Mouse (Mus musculus): ENCODE measurements around the gene Wdr90. TPM values are rescaled to one million over a fixed set of nuclear protein-coding genes. Genes with fewer than 3 reads are reported as not detected.
"Not testable (repeated sequence)": the region's sequence is repeated elsewhere in the genome, so short reads cannot be mapped to it uniquely, and the experiment has no call there.

Gene Wdr90
- polyA plus RNA-seq, 1 experiment from 2014 or later = 34.1 TPM

GRCm38 (mm10) chr17:25810890-25811289, 50.4 kb downstream of the Wdr90 start:
- Histone ChIP-seq H3K36me3 (ENCODE audit: insufficient read depth) (no peaks in the 10 kb centered on the region), H3K27ac (ENCODE audit: low read depth) (no peak overlapping the region), H3K4me2 (no peak overlapping the region), H3K4me1 (ENCODE audit: insufficient read depth) (no peaks in the 10 kb centered on the region), H3K9ac (no peak overlapping the region), H3K9me3 (ENCODE audit: low read depth, low read length) (no peaks in the 10 kb centered on the region), H3K27me3 (ENCODE audit: insufficient read depth, low read length) (peaks cover 44% of the 10 kb centered on the region), H3K4me3 (ENCODE audit: low read depth, low read length) (no peak overlapping the region)
- TF ChIP-seq CTCF (IDR thresholded peaks at IDR 0.05; ENCODE audit: low read depth) = no peak
- 66% methylated on average over 4 of the region's 4 CpGs for WGBS
- DNase-seq (no peak), ATAC-seq (ENCODE audit: insufficient read depth) (no peak)

- Histone ChIP-seq H3K27ac (ENCODE audit: low read depth) (no peak overlapping the region), H3K9me3 (ENCODE audit: low read depth, low read length) (no peaks in the 10 kb centered on the region), H3K27me3 (ENCODE audit: insufficient read depth, low read length) (peaks cover 44% of the 10 kb centered on the region), H3K9ac (peak overlapping the region; percentile 54; the same call in 1 of the 2 replicates), H3K4me2 (peak overlapping the region; percentile 98), H3K36me3 (ENCODE audit: insufficient read depth) (no peaks in the 10 kb centered on the region), H3K4me1 (ENCODE audit: insufficient read depth) (no peaks in the 10 kb centered on the region), H3K4me3 (ENCODE audit: low read depth, low read length) (peak overlapping the region; percentile 62)
- no peak for TF ChIP-seq CTCF (IDR thresholded peaks at IDR 0.05; ENCODE audit: low read depth)
- peak; percentile 22; the same call in 1 of the 2 replicates for ATAC-seq (ENCODE audit: insufficient read depth)
- 9% methylated on average over 25 of the region's 25 CpGs for WGBS
- no peak for DNase-seq
Observed at GRCm38 (mm10) chr17:25809606-25810340, 51.5 kb downstream of the Wdr90 start.

GRCm38 (mm10) chr17:25808789-25809605, 52.3 kb downstream of the Wdr90 start, which contains the start of gene Fbxl16:
Gene Fbxl16, plus strand, starts transcription at chr17:25809085.
- Histone ChIP-seq H3K9ac (peak within 1 kb of the TSS; percentile 54), H3K4me3 (ENCODE audit: low read depth, low read length) (peak within 1 kb of the TSS; percentile 62), H3K27me3 (ENCODE audit: insufficient read depth, low read length) (peaks cover 44% of the 10 kb centered on the region), H3K9me3 (ENCODE audit: low read depth, low read length) (no peaks in the 10 kb centered on the region), H3K36me3 (ENCODE audit: insufficient read depth) (no peaks in the 10 kb centered on the region), H3K27ac (ENCODE audit: low read depth) (no peak within 1 kb of the TSS), H3K4me1 (ENCODE audit: insufficient read depth) (no peaks in the 10 kb centered on the region), H3K4me2 (peak within 1 kb of the TSS; percentile 98)
- TF ChIP-seq CTCF (IDR thresholded peaks at IDR 0.05; ENCODE audit: low read depth) = 0 out of 2 replicates have a peak, but pooled peaks have one; percentile 23
- ATAC-seq (ENCODE audit: insufficient read depth) (peak; percentile 72), DNase-seq (peak; percentile 83)
- WGBS = under 1% methylated on average over 77 of the region's 100 CpGs

- H3K27me3 ChIP-seq (ENCODE audit: insufficient read depth, low read length) = peaks cover 41% of the 10 kb centered on the region
- H3K4me2 ChIP-seq = peak overlapping the region; percentile 98
- H3K9me3 ChIP-seq (ENCODE audit: low read depth, low read length) = no peaks in the 10 kb centered on the region
- H3K9ac ChIP-seq = no peak overlapping the region
- no peak overlapping the region for H3K27ac ChIP-seq (ENCODE audit: low read depth)
- no peaks in the 10 kb centered on the region for H3K4me1 ChIP-seq (ENCODE audit: insufficient read depth)
- H3K4me3 ChIP-seq (ENCODE audit: low read depth, low read length) = peak overlapping the region; percentile 62; the same call in 1 of the 2 replicates
- no peak for DNase-seq
- no peak for ATAC-seq (ENCODE audit: insufficient read depth)
- no peaks in the 10 kb centered on the region for H3K36me3 ChIP-seq (ENCODE audit: insufficient read depth)
- no peak for TF ChIP-seq CTCF (IDR thresholded peaks at IDR 0.05; ENCODE audit: low read depth)
- WGBS = 38% methylated on average over 5 of the region's 5 CpGs
Observed at GRCm38 (mm10) chr17:25808028-25808427, 53.3 kb downstream of the Wdr90 start.

GRCm38 (mm10) chr17:25807452-25807851, 53.8 kb downstream of the Wdr90 start:
- H3K4me2 ChIP-seq; H3K4me1 ChIP-seq (ENCODE audit: insufficient read depth); DNase-seq; H3K36me3 ChIP-seq (ENCODE audit: insufficient read depth); H3K9ac ChIP-seq; H3K9me3 ChIP-seq (ENCODE audit: low read depth, low read length); H3K27ac ChIP-seq (ENCODE audit: low read depth); ATAC-seq (ENCODE audit: insufficient read depth); H3K4me3 ChIP-seq (ENCODE audit: low read depth, low read length): not testable (repeated sequence)
- H3K27me3 ChIP-seq (ENCODE audit: insufficient read depth, low read length) = peaks cover 40% of the 10 kb centered on the region
- WGBS = 44% methylated on average over 2 of the region's 2 CpGs

GRCm38 (mm10) chr17:25806507-25806906, 54.8 kb downstream of the Wdr90 start:
- Histone ChIP-seq H3K9ac (no peak overlapping the region), H3K4me1 (ENCODE audit: insufficient read depth) (no peaks in the 10 kb centered on the region), H3K36me3 (ENCODE audit: insufficient read depth) (no peaks in the 10 kb centered on the region), H3K9me3 (ENCODE audit: low read depth, low read length) (no peaks in the 10 kb centered on the region), H3K4me2 (no peak overlapping the region), H3K27ac (ENCODE audit: low read depth) (no peak overlapping the region), H3K27me3 (ENCODE audit: insufficient read depth, low read length) (peaks cover 31% of the 10 kb centered on the region), H3K4me3 (ENCODE audit: low read depth, low read length) (no peak overlapping the region)
- TF ChIP-seq CTCF (IDR thresholded peaks at IDR 0.05; ENCODE audit: low read depth) = no peak
- 79% methylated on average over 4 of the region's 4 CpGs for WGBS
- DNase-seq (no peak), ATAC-seq (ENCODE audit: insufficient read depth) (no peak)

Measured in lung, embryonic 14.5 days (tissue).